Mouse (Mus musculus): Measurements from ENCODE around the gene Pfkfb4.

Pfkfb4 gene

DNA sequence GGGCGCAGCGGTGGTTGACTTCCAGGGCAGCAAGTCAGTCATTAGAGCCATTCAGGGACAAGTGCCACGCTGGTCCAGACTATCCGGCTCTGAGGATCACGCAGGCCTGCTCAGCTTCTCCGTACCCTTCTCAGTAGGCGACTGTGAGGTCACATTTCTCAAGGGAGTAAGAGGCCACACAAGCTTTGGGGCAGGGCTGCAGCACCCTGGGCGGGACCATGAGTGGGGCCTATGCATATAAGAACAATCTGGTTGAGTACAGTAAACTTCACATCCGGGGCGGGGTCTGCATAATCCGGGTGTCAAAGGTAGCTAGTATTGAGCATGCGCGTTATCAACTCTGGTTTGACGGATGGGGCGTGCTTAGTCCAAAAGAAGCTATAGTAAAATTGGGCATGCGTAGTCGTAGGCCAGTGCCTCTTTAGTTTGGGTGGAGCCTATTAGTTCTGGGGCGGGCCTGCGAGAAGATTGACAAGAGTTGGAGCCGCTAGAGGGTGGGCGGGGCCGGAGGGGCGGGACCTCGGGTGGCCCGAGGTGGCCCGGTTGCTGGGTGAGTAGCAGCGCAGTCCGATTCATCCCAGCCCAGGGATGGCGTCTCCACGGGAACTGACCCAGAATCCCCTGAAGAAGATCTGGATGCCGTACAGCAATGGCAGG lies at the start of gene Pfkfb4:
Pfkfb4 (plus strand) TSS at position 351 of the 657 bp plus-strand sequence.
- peak; percentile 100 for DNase-seq (ENCODE audit: low read depth, low spot score)

DNA sequence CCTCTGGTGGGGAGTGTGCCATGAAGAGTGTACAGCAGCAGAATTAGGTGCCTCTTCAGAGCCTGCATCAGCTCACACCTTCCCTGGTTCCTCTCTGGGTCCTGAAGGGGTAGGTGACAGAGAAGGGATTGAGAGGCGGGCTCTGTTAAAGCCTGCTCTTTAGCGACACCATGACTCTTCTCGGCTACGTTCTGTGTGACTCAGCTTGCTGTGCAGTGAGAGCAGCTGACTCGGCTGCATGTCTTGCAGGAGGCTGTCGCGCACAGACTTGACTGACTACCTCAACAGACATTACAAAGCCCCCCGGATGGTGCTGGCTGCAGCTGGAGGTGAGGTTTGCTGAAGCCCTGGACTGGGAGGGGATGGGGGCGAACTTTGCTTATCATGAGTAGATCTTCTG lies 46.5 kb upstream of the Pfkfb4 start:
- DNase-seq (ENCODE audit: low read depth, low spot score), result no peak

DNA sequence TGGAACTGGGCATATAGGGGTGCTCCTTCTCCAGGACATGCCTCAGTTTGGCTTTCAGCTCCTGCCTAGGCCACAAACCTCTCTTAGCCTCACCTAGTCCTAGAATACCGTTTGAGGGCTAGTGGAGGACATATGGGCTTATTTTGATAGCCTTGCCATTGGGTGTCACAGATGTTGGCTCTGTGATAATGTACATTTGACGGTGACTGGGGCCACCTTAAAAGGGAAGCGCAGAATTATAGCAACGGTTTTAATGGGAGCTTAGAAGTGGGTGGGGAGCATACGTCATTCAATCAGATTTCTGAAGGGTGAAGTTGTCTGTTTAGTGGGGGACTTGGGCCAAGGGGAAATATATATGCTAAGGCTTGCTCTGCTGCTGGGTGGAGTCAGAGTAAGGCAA lies 46.0 kb upstream of the Pfkfb4 start:
- DNase-seq (ENCODE audit: low read depth, low spot score), result no peak

- DNase-seq (ENCODE audit: low read depth, low spot score), result no peak
Observed at GRCm38 (mm10) chr9:108949231-108949966, 42.2 kb upstream of the Pfkfb4 start.

DNA sequence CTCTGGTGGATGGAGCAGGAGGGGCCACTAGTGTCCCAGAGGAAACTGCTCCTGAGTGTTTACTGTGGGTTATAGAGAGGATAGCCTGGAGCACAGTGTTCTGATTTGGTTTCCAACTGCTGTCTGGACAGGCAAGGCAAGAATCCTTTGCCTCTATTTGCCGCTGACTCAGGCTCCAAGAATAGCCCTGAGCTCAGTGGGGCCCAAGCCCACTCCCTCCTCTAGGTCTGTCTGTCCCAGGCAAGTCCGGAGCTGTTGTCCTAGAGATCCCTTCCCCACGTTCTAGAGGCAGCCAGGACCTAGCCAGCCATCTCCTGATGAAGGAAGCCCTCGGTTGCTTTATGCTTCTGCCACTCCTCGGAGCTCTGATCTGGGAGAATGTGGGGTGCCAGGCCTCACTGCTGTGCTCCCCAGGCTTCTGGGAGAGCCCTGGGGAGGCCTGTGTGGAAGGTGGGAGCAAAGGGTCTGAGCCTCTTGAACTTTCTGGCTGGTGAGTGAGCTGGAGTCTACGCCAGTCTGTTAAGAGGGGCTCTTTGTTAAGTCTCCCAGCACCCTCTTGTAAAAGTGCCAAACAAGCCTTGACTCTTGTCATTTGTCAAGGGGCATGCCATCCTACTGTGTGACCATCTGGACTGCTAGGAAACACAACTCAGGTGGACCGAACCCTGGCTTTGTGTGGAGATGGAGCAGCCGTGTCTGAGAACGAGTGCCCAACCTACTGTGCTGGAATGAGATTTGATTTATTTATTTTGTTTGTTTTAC lies 41.4 kb upstream of the Pfkfb4 start:
- DNase-seq (ENCODE audit: low read depth, low spot score), result no peak

- no peak for DNase-seq (ENCODE audit: low read depth, low spot score)
Observed at GRCm38 (mm10) chr9:108953081-108953636, 38.4 kb upstream of the Pfkfb4 start, which contains the start of gene Col7a1. Gene Col7a1 (plus strand): TSS chr9:108953586.

- DNase-seq (ENCODE audit: low read depth, low spot score), result no peak
Observed at GRCm38 (mm10) chr9:108955241-108955640, 36.3 kb upstream of the Pfkfb4 start.

DNA sequence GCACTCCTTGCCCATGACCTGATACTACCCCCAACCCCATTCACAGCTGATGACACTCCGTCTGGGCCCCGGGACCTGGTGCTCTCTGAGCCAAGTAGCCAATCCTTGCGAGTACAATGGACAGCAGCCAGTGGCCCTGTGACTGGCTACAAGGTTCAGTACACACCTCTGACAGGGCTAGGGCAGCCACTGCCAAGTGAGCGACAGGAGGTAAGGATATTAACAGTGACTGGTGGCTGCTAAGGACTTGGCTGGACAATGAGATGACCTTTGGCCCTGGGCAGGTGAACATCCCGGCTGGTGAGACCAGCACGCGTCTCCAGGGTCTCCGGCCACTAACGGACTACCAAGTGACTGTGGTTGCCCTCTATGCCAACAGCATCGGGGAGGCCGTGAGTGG lies 35.7 kb upstream of the Pfkfb4 start:
- DNase-seq (ENCODE audit: low read depth, low spot score), result no peak

- DNase-seq (ENCODE audit: low read depth, low spot score), result no peak
Observed at GRCm38 (mm10) chr9:108963577-108963976, 28.0 kb upstream of the Pfkfb4 start.

GRCm38 (mm10) chr9:108964338-108964737 lies 27.2 kb upstream of the Pfkfb4 start:
- DNase-seq (ENCODE audit: low read depth, low spot score), result no peak

GRCm38 (mm10) chr9:108970623-108971022 lies 21.0 kb upstream of the Pfkfb4 start:
- no peak for DNase-seq (ENCODE audit: low read depth, low spot score)

- DNase-seq (ENCODE audit: low read depth, low spot score), result no peak
Observed at GRCm38 (mm10) chr9:108976483-108976882, 15.1 kb upstream of the Pfkfb4 start.

DNA sequence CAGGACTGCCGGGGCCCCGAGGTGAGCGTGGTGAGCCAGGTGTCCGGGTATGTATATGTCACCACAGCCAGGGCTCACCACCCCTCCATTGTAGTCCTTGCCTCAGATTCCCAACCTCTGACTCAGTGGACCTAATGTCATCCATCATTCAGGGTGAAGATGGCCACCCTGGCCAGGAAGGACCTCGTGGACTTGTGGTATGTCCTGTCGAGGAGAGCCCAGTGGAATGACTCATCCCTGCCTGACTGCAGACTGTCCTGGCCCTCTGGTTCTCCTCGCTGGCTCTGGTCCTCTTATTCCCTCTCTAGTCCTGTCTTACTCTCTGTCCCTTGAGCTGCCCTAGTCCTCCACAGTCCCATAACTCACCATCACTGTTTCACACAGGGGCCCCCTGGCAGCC lies 13.6 kb upstream of the Pfkfb4 start:
- DNase-seq (ENCODE audit: low read depth, low spot score), result no peak

- DNase-seq (ENCODE audit: low read depth, low spot score), result no peak
Observed at GRCm38 (mm10) chr9:108982498-108982897, 9.1 kb upstream of the Pfkfb4 start.

DNA sequence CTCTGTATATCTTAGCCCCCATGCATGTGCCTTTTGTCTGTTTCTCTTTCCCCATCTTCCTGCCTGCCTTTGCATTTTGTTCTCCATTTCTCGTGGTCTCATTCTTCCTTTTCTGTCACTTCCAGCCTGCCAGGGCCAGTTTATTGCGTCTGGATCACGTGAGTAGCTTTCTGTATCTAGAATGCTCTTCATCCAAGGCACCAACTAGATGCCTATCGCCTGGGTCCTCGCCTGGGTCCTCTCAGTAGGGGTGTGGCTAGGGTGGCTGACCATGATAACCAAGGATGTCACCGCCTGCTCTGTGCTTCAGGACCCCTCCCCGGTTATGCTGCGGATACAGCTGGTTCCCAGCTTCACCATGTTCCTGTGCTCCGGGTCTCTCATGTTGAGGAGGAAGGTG lies 8.4 kb upstream of the Pfkfb4 start:
- DNase-seq (ENCODE audit: low read depth, low spot score), result no peak

DNA sequence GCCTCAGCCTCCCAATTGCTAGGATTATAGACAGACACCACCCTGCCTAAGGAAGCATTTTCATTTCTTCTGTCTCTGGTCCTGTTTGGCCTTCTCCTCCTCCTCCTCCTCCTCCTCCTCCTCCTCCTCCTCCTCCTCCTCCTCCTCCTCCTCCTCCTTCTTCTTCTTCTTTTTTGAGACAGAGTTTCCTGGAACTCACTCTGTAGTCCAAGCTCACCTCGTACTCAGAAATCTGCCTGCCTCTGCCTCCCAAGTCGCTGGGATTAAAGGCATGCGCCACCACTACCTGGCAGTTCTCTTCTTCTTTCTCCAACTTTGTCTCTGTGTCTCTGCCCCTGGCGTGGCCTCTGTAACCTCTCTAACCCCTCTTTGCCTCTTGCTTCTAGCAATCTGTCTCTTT lies 5.9 kb upstream of the Pfkfb4 start, which contains the start of gene Ucn2:
Ucn2 (plus strand) TSS at position 301 of the 400 bp plus-strand sequence.
- DNase-seq (ENCODE audit: low read depth, low spot score), result no peak

GRCm38 (mm10) chr9:108987704-108988350 lies 3.8 kb upstream of the Pfkfb4 start:
- DNase-seq (ENCODE audit: low read depth, low spot score), result no peak

DNA sequence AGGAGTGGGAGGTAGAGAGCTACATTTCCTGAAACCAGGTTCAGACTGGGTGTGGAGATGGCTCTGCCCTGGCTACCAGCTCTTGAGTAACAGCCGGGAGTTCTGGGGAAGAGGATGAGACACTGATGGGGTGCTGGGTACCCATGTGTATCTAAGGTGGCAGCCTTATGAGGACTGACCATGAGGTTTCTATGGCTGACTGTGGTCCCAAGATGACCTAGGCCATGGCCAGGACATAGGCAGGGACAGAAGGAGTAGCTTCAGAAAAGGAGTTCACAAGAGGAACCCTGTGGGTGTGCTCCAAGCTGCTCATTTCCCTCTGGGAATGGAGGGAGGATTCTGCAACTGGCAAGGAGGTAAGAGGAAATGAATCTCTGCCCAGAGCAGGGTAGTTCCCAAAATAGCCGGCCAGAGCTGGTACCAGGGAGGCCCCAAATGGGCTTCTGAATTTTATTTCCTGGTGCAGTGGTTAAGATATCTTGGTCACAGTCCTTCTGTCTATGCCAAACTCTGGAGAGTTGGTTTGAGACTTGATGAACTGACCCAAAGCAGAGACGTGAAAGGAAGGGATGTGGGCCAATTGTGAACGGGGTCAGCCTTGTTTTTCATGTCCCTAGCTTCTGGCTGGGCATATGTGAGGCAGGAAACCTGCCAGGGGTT lies 1.6 kb upstream of the Pfkfb4 start:
- DNase-seq (ENCODE audit: low read depth, low spot score), result peak; percentile 31

DNA sequence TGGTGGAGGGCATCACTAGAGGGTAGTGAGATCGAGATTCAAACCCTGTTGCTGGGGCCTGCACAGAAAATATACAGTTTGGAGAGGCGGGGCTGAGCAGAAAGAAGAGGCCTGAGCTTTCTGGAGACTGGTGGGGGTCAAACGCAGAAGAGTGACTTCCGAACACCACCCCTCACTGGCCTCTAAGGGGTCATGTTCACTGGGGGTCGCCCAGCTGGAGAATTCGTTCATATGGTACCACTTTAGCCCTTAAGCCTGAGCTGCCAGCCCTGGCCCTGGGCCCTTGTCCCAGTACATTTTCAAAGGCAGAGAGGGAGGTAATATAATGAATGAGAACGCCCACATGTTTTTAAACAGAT lies 1.1 kb upstream of the Pfkfb4 start:
- no peak for DNase-seq (ENCODE audit: low read depth, low spot score)

- no peak for DNase-seq (ENCODE audit: low read depth, low spot score)
Observed at GRCm38 (mm10) chr9:108992085-108992469, 499 bp downstream of the Pfkfb4 start.
